Mouse (Mus musculus): Measurements from ENCODE around the gene Sympk. TPM values are rescaled to one million over a fixed set of nuclear protein-coding genes. Genes with fewer than 3 reads are reported as not detected.

Gene Sympk
- polyA plus RNA-seq, 1 experiment from 2014 or later: 26.8 TPM

DNA sequence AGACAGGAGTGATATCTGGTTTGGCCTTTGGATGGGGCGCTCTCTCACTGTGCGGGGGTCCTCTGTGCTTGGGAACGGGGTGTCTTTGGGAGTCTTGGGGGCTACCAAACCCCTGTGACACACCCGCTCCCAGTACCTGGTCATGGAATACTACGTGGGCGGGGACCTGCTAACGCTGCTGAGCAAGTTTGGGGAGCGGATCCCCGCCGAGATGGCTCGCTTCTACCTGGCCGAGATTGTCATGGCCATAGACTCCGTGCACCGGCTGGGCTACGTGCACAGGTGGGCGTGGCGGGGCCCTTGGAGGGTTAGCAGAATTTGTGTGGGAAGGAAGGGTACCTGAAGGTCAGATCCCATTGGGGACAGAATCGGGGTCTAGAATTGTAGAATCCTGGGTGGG is 62.6 kb downstream of the Sympk start:
- no peak overlapping the region for H3K4me3 ChIP-seq (ENCODE audit: low read depth, low read length)
- H3K27ac ChIP-seq (ENCODE audit: low read depth): no peak overlapping the region
- no peak for DNase-seq
- peaks cover 53% of the 10 kb centered on the region for H3K36me3 ChIP-seq (ENCODE audit: insufficient read depth)
- ATAC-seq (ENCODE audit: insufficient read depth): no peak
- no peaks in the 10 kb centered on the region for H3K9me3 ChIP-seq (ENCODE audit: low read depth, low read length)
- TF ChIP-seq CTCF (IDR thresholded peaks at IDR 0.05; ENCODE audit: low read depth): no peak
- no peak overlapping the region for H3K9ac ChIP-seq
- no peaks in the 10 kb centered on the region for H3K27me3 ChIP-seq (ENCODE audit: insufficient read depth, low read length)
- WGBS: 71% methylated on average over 18 of the region's 18 CpGs
- no peak overlapping the region for H3K4me2 ChIP-seq
- peaks cover 9% of the 10 kb centered on the region for H3K4me1 ChIP-seq (ENCODE audit: insufficient read depth)

DNA sequence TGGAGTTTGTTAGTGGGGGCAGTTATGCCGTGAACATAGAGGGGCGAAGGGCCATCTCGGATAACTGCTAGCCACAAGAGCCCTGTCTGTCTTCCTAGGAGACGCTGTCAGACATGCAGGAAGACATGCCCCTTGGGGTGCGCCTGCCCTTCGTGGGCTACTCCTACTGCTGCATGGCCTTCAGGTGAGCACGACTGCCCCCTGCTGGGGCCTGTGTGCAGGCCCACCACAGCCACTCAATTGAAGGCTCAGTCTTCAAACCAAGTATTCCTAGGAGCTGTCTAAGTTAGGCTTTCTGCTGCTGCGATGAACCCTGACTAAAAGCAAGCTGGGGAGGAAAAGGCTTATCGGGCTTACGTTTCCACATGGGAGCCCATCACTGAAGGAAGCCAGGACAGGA is 64.6 kb downstream of the Sympk start:
- WGBS: 39% methylated on average over 10 of the region's 10 CpGs
- peak; percentile 81 for DNase-seq
- Histone ChIP-seq H3K9me3 (ENCODE audit: low read depth, low read length) (no peaks in the 10 kb centered on the region), H3K36me3 (ENCODE audit: insufficient read depth) (peaks cover 38% of the 10 kb centered on the region), H3K9ac (no peak overlapping the region), H3K4me2 (no peak overlapping the region), H3K4me3 (ENCODE audit: low read depth, low read length) (no peak overlapping the region), H3K27ac (ENCODE audit: low read depth) (no peak overlapping the region), H3K27me3 (ENCODE audit: insufficient read depth, low read length) (no peaks in the 10 kb centered on the region), H3K4me1 (ENCODE audit: insufficient read depth) (peaks cover 9% of the 10 kb centered on the region)
- TF ChIP-seq CTCF (IDR thresholded peaks at IDR 0.05; ENCODE audit: low read depth): peak; percentile 88
- no peak for ATAC-seq (ENCODE audit: insufficient read depth)

DNA sequence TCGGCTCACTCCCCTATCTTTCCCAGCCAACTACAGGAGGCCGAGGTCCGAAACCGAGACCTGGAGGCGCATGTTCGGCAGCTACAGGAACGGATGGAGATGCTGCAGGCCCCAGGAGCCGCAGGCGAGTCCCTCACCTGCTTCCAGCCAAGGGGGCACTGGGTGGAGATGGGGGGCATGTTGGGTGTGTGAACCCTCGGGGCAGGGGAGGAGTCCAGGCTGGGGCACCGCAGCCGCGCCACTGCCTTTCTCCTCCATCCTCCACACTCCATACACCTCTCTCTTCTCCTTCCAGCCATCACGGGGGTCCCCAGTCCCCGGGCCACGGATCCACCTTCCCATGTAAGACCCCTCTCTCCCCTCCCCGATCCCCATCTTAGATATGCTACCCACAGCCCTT is 67.7 kb downstream of the Sympk start:
- Histone ChIP-seq H3K9ac (no peak overlapping the region), H3K4me1 (ENCODE audit: insufficient read depth) (peaks cover 8% of the 10 kb centered on the region), H3K4me3 (ENCODE audit: low read depth, low read length) (no peak overlapping the region), H3K27ac (ENCODE audit: low read depth) (no peak overlapping the region), H3K4me2 (peak overlapping the region; percentile 10), H3K36me3 (ENCODE audit: insufficient read depth) (peaks cover 37% of the 10 kb centered on the region), H3K9me3 (ENCODE audit: low read depth, low read length) (no peaks in the 10 kb centered on the region), H3K27me3 (ENCODE audit: insufficient read depth, low read length) (no peaks in the 10 kb centered on the region)
- TF ChIP-seq CTCF (IDR thresholded peaks at IDR 0.05; ENCODE audit: low read depth): no peak
- 49% methylated on average over 16 of the region's 17 CpGs for WGBS
- DNase-seq: no peak
- no peak for ATAC-seq (ENCODE audit: insufficient read depth)

DNA sequence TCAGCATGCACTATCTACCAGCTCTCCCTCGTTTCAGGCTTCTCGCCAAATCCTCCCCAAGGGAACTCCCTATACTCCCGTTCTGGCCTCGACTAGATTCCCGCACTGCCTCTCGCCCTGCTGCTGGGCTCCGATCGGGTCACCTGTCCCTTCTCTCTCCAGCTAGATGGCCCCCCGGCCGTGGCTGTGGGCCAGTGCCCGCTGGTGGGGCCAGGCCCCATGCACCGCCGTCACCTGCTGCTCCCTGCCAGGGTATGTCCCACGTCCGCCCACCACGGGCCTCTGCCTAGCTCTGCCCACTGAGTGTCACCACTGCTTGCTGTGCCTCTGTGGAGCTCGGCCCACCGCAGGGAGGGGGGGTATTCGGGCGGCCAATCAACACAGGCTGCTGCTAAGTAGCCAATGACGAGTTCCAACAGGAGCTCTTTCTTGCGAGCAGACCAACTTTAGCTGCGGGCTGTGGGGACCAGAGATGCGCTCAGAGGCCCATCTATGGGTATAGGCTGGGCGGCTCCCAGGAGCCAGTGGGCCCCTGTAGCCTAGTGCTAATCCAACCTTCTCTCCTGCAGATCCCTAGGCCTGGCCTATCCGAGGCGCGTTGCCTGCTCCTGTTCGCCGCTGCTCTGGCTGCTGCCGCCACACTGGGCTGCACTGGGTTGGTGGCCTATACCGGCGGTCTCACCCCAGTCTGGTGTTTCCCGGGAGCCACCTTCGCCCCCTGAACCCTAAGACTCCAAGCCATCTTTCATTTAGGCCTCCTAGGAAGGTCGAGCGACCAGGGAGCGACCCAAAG is 68.4 kb downstream of the Sympk start:
- Histone ChIP-seq H3K4me3 (ENCODE audit: low read depth, low read length) (peak overlapping the region; percentile 77), H3K4me2 (peak overlapping the region; percentile 91), H3K27me3 (ENCODE audit: insufficient read depth, low read length) (no peaks in the 10 kb centered on the region), H3K9ac (peak overlapping the region; percentile 49), H3K27ac (ENCODE audit: low read depth) (peak overlapping the region; percentile 87), H3K9me3 (ENCODE audit: low read depth, low read length) (no peaks in the 10 kb centered on the region), H3K36me3 (ENCODE audit: insufficient read depth) (peaks cover 38% of the 10 kb centered on the region), H3K4me1 (ENCODE audit: insufficient read depth) (peaks cover 8% of the 10 kb centered on the region)
- 6% methylated on average over 38 of the region's 38 CpGs for WGBS
- peak; percentile 50 for ATAC-seq (ENCODE audit: insufficient read depth)
- 0 out of 2 replicates have a peak, but pooled peaks have one; percentile 1 for TF ChIP-seq CTCF (IDR thresholded peaks at IDR 0.05; ENCODE audit: low read depth)
- DNase-seq: peak; percentile 87

DNA sequence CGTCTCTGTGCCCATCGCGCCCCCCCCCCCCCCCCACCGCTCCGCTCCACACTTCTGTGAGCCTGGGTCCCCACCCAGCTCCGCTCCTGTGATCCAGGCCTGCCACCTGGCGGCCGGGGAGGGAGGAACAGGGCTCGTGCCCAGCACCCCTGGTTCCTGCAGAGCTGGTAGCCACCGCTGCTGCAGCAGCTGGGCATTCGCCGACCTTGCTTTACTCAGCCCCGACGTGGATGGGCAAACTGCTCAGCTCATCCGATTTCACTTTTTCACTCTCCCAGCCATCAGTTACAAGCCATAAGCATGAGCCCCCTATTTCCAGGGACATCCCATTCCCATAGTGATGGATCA is 69.0 kb downstream of the Sympk start:
- Histone ChIP-seq H3K27ac (ENCODE audit: low read depth) (peak overlapping the region; percentile 87), H3K27me3 (ENCODE audit: insufficient read depth, low read length) (no peaks in the 10 kb centered on the region), H3K4me2 (peak overlapping the region; percentile 91), H3K36me3 (ENCODE audit: insufficient read depth) (peaks cover 38% of the 10 kb centered on the region), H3K9ac (peak overlapping the region; percentile 49), H3K4me3 (ENCODE audit: low read depth, low read length) (peak overlapping the region; percentile 77), H3K9me3 (ENCODE audit: low read depth, low read length) (no peaks in the 10 kb centered on the region), H3K4me1 (ENCODE audit: insufficient read depth) (peaks cover 8% of the 10 kb centered on the region)
- peak; percentile 88 for DNase-seq
- peak; percentile 50 for ATAC-seq (ENCODE audit: insufficient read depth)
- 2% methylated on average over 9 of the region's 15 CpGs for WGBS
- peak; percentile 93 for TF ChIP-seq CTCF (IDR thresholded peaks at IDR 0.05; ENCODE audit: low read depth)

DNA sequence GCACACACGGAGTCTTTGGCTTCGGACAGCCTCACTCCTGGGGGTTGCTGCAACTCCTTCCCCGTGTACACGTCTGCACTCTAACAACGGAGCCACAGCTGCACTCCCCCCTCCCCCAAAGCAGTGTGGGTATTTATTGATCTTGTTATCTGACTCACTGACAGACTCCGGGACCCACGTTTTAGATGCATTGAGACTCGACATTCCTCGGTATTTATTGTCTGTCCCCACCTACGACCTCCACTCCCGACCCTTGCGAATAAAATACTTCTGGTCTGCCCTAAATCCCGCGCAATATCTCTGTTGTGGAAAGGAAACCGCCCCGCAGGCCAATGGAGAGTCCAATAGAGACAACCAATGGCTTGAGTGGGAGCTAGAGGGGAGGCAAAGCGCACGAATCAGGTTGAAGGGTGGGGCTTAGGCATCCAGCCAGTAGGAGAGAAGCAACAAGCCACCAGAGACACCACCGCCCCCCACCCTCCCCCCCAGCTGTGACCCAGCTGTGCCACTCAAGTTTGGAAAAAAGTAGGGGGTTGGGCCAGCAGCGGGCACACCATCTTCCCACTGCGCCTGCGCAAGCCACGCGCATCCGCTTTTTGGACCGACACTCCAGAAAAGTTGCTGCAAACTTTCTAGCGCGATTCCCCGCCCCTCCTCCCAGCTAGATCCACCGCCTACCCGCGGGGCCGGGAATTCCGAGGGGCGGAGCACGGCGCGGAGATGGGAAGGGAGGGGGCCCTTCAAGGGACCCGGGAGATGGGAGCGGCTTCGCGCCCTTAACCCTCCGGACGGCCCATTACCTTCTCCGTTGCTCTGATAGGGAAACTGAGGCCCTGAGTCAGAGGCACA is 69.6 kb downstream of the Sympk start:
- under 1% methylated on average over 45 of the region's 45 CpGs for WGBS
- peaks cover 8% of the 10 kb centered on the region for H3K4me1 ChIP-seq (ENCODE audit: insufficient read depth)
- H3K36me3 ChIP-seq (ENCODE audit: insufficient read depth): peaks cover 35% of the 10 kb centered on the region
- peak overlapping the region; percentile 77 for H3K4me3 ChIP-seq (ENCODE audit: low read depth, low read length)
- H3K4me2 ChIP-seq: peak overlapping the region; percentile 91
- ATAC-seq (ENCODE audit: insufficient read depth) (peak; percentile 82), DNase-seq (peak; percentile 99)
- peak overlapping the region; percentile 97 for H3K27ac ChIP-seq (ENCODE audit: low read depth)
- TF ChIP-seq CTCF (IDR thresholded peaks at IDR 0.05; ENCODE audit: low read depth): no peak
- H3K27me3 ChIP-seq (ENCODE audit: insufficient read depth, low read length): no peaks in the 10 kb centered on the region
- H3K9ac ChIP-seq: peak overlapping the region; percentile 88
- no peaks in the 10 kb centered on the region for H3K9me3 ChIP-seq (ENCODE audit: low read depth, low read length)

DNA sequence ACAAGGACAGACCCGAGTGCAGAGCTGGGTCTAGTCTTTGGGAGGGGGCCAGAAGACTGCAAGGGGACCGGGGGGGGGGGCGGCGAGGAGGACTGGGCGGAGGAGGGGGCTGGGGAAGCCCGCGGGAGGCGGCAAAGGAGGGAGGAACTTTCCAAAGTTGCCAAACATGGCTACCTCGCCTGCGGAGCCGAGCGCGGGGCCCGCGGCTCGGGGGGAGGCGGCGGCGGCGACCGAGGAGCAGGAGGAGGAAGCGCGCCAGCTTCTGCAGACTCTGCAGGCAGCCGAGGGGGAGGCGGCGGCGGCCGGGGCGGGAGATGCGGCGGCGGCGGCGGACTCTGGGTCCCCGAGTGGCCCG is 70.3 kb downstream of the Sympk start, which contains the start of gene Six5:
Six5 (plus strand) TSS at position 124 of the 355 bp plus-strand sequence.
- Histone ChIP-seq H3K4me2 (peak within 1 kb of the TSS; percentile 91), H3K27ac (ENCODE audit: low read depth) (peak within 1 kb of the TSS; percentile 97), H3K36me3 (ENCODE audit: insufficient read depth) (peaks cover 31% of the 10 kb centered on the region), H3K4me1 (ENCODE audit: insufficient read depth) (peaks cover 8% of the 10 kb centered on the region), H3K9ac (peak within 1 kb of the TSS; percentile 88), H3K4me3 (ENCODE audit: low read depth, low read length) (peak within 1 kb of the TSS; percentile 77), H3K9me3 (ENCODE audit: low read depth, low read length) (no peaks in the 10 kb centered on the region), H3K27me3 (ENCODE audit: insufficient read depth, low read length) (no peaks in the 10 kb centered on the region)
- ATAC-seq (ENCODE audit: insufficient read depth) (0 out of 2 replicates have a peak, but pooled peaks have one; percentile 1), DNase-seq (no peak)
- TF ChIP-seq CTCF (IDR thresholded peaks at IDR 0.05; ENCODE audit: low read depth): no peak
- 1% methylated on average over 25 of the region's 36 CpGs for WGBS
